Mouse (Mus musculus) left cerebral cortex, postnatal 36 days (tissue): ENCODE measurements around the gene Snx30. TPM values are rescaled to one million over a fixed set of nuclear protein-coding genes. Genes with fewer than 3 reads are reported as not detected.

ENCODE experiments used
- DNase-seq, 2 experiments: peaks; one replicate each; pipeline ENCODE4 v3.0.0; 2021 to 2022; ENCODE audit warnings: low spot score in 2 of 2, mixed read lengths in 1 of 2
- intact Hi-C: fragments of 180-260 bp; cut with DNase I; formaldehyde crosslinking; loops from one replicate; pipeline ENCODE4 v1.15.1; 2025
- total RNA-seq, 2 experiments: library from RNA; stranded (reverse); gene quantifications; 2 replicates each; pipeline ENCODE4 v1.2.3; 2021

The Snx30 gene
- total RNA-seq, 2 experiments from 2014 or later, result 31.8 to 33.8 TPM

DNA sequence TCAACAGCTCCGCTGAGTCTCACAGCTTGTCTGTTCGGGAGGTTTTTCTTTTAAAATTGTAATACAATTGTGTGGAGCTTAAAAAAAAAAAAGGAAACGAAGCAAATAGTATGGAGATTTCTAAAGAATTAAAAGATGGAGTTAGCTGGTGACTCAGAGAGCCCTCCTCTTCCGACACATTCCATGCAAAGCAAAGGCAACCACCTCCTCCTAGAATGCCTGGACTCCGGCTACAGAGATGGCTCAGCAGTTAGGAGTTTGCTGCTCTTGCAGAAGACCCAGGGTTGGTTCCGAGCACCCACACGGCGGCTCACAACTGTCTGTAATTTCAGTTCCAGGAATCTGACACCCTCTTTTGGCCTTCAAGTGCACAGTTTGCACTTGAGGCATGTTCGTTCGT lies 12.9 kb downstream of the Snx30 start:
- intact Hi-C loops, result no loop called here
- DNase-seq, result peak in 1 of 2 experiments; percentile 18

DNA sequence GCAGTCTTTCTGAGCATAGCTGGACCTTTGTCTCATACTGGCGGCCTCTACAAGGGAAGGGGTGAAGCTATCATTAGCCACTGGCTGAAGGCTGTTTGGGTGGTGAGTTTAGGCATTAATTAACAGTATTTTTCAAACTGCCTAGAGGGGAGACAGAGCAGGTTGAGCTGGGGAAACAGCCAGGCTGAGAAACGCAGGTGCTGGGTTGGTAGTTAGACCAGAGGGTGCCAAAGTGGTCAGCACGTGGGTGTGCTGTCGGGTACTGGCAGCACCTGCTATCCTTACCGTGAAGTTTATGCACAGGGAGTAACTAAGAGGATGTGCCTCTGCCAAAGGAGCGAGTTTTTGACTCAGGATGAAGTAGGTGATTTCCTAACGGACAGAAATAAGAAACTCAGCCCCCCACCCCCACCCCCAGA lies 13.4 kb downstream of the Snx30 start:
- DNase-seq, result no peak
- intact Hi-C loops, result no loop called here

DNA sequence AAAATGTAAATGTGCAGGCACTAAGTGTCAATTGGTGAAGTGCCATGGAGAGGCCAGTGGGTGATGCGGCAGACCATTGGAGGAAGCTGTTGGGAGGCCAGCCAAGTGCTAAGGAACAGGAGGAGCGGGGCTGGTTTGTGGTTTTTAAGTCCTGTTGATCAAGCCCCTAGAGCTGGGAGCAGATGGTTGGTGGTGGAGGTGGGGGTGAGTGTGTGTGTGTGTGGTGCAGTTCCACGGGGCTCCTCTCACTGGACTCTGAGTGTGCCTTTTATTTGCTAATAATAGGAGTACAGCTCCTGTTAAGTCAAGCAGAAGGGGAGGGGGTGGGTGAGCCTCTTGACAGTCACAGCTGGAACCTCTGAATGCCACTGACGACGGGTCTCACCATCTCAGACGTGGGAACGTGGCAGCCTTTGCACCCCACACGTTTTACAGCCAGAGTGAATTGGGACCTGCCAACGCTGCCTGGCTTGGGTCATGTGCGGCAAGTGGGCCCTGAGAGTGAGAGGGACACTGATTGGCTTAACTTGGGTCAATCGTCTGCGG lies 13.9 kb downstream of the Snx30 start:
- intact Hi-C loops, result no loop called here
- no peak for DNase-seq

DNA sequence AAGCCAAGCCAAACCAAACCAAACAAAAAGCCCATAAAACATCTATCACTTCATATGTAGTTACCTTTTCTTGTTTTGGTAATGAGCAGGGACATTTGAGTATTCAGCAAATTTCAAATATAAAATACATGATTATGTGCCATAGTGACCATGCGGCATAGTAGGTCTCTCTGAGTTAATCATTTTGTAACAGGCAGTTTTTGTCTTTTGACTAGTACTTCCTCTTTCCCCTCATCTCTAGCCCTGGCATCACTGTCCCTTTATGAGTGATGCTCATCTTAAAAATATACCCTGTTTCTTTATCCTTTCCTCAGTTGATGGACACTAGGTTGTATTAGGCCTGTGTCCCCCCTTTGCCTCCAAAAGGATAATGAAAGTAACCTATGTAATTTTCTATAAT lies 15.9 kb downstream of the Snx30 start:
- no peak for DNase-seq
- intact Hi-C loops, result no loop called here

DNA sequence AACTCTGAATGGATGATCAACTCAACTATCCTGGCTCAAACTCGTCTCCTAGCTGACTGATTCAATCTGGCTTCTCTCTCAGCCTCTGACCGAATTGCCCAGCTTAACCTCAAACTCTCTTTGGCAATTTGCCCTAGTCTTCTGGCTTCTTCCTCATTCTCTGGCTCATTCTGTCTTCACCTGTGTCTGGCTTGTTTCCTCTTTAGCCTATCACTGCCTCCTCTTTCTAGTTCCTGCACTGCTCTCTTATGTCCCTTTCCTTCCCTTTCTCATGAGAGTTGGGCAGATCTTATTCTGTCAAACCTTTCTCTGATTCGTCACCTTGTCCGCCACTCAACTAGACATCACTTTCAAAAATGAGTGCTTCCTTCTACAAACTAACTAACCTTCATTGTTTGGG lies 16.5 kb downstream of the Snx30 start:
- DNase-seq, result no peak
- intact Hi-C loops, result no loop called here

DNA sequence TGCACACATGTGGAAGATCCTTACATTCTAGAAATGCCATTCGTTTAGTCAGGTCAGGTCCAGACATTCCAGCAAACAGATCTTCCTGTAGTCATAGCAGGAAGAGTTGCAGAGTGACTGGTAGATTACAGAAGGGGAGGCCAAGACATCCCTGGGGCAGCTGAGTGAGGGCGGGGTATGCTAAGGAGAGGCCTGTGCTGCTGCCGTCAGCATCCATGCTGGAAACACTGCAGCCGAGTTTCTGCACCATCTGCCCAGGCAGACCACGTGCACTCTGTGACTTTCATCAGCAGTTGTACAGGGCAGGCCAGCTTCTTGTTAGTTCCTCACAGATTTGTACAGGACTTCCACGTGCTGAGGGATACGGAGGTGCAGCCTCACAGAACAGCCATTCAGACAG lies 17.8 kb downstream of the Snx30 start:
- intact Hi-C loops, result no loop called here
- DNase-seq, result peak; percentile 54 to 63

DNA sequence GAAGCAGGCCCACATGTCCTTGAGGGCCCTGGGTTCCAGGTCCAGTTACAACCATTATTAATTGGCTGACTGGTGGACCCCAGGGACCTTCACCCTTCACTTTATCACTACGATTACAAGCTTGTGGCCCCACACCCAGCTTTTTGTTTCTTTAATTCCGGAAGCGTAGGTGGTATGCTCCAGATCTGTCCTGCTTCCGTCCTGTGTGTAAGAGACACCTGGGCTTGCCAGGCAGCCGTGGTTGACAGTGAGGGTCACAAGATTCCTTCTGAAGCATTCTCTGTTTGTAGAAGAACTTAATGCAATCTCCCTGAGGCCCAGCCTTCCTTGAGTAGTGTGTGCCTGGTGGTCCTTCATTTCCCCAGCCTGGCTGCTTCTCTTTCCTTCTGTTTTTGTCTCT lies 19.2 kb downstream of the Snx30 start:
- intact Hi-C loops, result no loop called here

DNA sequence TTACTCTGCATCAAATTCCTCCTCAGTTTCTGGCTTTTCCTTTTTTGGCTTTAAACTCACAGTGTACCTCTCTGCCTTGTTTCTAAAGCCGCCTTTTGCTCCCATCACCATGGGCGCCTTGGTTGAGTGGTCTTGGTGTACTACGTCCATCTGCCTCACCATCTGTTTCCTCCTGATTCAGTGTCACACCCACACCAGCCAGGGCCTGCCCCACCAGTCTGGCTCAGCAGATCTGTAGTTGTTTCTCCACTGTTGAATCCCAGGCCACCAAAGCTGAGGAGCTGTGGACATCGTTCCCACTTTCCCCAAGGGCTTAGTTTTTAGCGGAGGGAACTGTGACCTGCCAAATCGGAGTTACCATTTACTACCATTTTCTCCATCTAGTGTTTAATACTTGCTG lies 20.0 kb downstream of the Snx30 start:
- intact Hi-C loops, result no loop called here

More for the DNA sequence above, 19.2 kb downstream of the Snx30 start:
- no peak for DNase-seq

DNA sequence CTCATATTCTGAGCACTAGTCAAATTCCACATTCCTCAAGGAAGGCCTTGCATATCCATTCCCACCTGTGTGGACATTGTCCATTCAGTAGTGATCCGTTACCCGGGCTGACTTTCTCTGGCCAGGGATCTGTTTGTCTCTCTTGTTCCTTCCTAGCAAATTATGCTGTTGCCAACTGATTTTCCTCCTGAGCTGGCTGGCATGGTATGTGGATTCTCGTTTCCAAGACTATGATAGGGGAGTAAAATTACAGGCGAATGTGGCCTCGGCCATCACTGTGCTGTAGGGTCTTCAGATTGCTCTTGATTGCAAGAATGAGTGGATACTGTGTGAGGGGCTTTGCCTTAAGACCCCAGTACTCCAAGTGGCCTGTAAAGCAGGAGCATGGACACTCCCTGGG lies 20.7 kb downstream of the Snx30 start:
- intact Hi-C loops, result no loop called here
- no peak for DNase-seq

More for the DNA sequence above, 20.0 kb downstream of the Snx30 start:
- peak in 1 of 2 experiments; percentile 55 for DNase-seq

DNA sequence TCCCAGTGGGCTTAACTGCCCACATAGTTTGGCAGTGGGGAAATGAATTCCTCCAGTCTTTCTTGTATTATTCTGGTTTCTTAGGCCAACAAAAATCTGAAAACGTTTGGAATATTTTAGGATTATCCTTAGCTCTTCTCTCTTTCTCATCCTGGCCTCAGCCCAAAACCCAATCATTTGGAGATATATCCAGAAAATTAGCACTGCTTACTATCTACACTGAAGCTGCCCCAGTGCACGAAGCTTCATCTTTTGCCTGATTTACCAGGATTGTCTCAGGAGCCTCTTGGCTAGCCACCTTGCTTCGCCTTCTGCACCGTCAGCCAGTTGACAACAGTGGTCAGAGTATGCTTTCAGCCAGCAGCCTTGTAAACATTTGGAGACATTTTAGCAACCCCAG lies 23.4 kb downstream of the Snx30 start:
- intact Hi-C loops, result no loop called here
- DNase-seq, result peak in 1 of 2 experiments; percentile 15

DNA sequence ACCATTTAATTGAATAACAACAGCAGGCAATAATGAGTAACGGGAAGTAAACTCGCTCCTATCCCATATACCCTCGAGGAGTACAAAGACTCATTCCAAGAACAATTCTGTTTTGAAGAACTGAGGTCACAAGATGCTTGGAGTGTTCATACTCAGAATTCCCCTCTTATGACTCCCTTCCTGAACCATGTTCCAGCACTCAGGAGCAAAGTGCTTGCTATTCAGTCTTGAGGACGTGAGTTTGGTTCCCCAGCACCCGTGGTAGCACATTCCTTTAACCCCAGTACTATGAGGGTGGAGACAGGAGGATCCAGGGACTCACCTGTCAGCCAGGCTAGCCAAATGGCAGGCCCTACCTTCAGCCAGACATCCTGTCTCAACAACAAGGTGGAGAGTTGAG lies 25.4 kb downstream of the Snx30 start:
- no peak for DNase-seq
- intact Hi-C loops, result no loop called here

DNA sequence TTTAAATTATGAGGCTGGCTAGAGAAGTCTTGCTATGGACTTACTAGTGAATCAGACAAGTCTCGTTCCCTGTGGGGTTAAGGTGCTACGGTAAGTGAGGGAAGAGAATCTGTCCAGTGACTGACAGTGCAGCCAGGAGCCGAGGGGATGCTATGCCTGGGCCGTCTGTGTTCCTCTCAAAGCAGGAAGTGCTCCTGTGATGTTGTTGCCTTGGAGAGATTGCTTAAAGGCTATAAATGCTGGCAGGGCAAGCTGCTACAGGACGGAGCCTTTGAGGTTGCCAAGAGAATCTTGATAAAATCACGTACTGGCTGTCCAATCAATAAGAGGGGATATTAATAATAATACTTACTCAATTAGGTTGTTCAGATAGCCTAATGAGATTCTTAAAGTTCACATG lies 27.2 kb downstream of the Snx30 start:
- intact Hi-C loops, result no loop called here
- no peak for DNase-seq

DNA sequence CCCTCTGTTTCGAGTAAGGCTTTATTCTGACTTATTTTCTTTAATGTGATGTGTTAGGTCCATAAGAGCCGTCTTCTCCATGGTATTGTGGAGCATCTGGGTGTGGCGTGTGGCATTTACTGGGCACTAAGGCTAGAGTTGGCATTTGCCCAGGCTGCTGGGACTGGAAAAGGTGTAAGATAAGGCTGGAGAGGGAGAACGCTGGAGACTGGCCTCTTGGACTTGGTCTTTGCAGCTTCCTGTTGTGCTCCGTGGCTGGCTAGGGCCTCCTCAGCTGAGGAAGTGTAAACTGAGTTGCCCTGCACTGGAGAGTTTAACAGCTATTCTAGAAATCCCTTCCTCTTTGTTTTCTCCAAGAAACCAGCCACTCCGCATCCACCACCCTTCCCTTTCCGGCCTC lies 32.0 kb downstream of the Snx30 start:
- intact Hi-C loops, result no loop called here
- DNase-seq, result no peak

DNA sequence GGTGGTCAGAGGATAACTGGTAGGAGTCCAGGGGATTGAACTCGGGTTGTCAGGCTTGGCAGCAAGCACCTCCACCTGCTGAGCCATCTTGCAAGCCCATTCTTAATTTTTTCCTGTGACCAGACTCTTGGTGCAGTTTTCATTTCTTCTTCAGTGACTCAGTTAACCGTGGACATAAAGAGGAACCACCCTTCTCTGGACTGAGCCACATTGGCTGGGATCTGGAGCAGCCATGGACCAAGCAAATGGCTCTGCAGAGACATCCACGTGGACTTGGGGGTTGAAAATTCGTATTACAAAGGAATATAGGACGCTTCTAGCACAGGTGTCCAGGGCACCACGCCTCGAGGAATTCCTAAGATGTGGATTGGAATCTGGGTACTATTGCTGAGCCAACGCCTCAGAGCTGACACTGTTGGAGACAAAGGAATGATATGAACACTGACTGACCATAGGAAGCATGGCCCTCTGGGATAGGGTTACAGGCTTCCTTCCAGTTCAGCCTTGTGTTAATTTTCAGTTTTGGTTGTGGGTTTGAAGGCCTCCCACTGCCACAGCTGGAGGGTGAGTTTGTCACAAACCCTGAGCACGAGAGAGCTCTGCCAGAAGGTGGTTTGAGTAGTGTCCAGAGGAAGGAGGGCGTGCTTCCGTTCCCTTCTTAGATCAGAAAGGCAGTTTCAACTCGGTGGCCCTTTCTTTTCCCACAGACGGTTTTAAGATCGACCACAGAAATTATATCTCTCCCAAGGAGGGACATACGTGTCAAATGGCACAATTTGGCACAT lies 39.0 kb downstream of the Snx30 start:
- no peak for DNase-seq
- intact Hi-C loops, result no loop called here

DNA sequence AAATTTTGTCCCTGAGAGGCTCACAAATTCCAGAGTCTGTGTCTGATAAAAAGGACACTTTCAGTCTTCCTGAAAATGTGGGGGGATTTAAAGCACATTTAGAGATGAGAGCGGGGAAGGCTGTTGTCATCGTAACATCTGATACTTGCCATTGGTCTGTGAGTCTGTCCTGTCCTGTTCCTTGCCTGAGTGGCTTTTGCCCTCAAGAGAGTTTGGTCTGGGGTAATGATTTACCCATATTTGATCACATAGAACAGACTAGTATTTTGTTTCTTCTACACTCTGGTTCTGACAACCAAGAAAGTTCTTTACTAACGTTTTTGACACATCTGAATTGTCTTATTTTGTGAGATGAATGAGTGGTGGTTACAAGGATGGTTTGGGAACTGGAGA lies 39.6 kb downstream of the Snx30 start:
- DNase-seq, result no peak
- intact Hi-C loops, result no loop called here

DNA sequence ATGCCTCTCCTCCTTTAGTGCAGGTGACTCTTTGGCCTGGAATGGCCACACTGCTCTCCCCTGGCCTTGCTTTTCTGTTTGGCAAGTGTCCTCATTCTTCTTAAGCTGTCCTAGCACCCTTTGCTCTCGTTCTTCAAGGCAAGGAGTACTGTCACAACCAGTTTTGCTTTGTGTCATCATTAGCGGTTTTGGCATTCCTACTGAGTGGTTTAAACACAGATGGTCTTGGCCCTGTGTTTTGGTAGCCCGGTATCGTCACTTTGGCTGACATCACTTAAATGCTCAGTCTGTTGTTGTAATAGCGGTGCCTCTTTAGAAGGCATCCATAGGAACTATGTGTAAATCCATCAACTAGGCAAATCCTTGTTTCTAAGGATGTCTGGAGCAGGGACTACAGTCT lies 41.8 kb downstream of the Snx30 start:
- intact Hi-C loops, result no loop called here

DNA sequence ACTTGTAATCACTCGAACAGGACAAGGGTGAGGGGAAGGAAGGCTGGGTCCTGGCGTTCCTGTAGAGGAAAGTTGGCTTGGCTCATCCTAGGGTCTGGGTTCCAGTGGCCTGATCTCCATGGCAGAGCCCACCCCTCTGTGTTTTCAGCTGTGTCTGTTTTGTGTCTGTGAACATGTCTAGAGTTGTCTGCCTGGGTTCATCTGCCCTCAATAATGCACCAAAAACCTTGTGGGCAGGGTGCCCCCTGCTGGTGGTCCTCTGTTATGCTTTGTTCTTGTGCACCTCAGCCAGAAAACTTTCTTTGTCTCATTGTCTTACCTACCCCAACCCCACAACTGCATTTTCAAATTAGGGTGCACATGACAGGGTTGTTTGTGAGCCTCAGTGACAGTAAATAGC lies 44.5 kb downstream of the Snx30 start:
- DNase-seq, result peak; percentile 49 to 74
- intact Hi-C loops, result loop anchor here (2.0 to 5.0 kb wide), 2 partner anchors 43 to 63 kb away; partner anchors contain the start of gene Snx30

More for the DNA sequence above, 41.8 kb downstream of the Snx30 start:
- DNase-seq, result no peak

DNA sequence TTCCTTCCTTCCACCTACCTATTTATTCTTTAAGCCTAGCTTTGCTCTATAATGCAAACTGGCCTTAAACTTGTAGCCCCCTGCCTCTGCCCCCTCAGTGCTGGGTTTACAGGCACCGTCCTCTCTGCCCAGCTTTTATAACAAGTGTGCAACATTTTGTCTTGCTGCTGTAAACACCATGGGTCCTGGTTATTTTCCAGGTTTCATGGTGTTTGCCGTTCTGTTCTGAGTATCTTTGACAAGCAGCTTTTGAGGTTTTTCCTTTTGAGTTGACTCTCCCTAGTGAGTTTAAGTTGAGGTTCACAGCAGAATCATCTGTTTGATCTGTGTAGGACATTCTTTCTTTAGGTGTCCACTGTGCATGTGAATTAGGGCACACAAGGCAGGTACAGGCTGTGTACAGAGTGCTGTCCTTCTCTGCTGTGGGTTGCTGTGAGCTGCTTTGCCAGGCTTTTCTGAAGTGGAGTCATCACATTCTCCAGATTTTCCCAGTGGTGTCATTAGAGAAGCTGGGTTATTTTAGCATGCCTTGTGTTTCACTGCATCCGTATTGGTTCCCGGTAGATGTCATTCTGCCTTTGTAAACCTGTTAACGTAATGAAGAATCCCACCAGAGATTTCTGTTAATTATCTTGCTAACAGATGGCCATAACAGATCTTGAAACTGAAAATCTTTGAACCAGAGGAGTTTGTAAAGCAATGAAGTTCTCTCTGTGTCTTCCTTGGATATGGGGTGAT lies 45.4 kb downstream of the Snx30 start:
- no peak for DNase-seq
- intact Hi-C loops, result loop anchor here (2.0 to 5.0 kb wide), 2 partner anchors 44 to 64 kb away; partner anchors contain the start of gene Snx30

DNA sequence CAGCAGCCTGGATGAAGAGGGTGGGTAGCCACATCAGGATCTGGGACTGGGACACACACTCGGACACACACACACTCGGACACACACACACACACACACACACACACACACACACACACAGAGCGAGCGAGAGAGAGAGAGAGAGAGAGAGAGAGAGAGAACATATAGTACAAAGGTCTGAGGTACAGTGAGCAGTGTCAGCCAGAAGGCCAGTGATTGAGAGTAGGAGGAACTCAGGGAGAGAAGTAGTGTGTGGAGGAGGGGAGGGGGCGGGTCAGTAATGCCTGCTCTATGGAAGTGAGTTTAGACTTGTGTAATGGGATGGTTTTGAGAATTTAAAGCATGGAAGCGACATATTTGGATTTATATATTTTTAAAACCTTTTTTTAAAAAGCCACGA lies 47.5 kb downstream of the Snx30 start:
- DNase-seq, result no peak
- intact Hi-C loops, result loop anchor here (5.0 kb wide), 1 partner anchor 46 kb away; the partner anchor contains the start of gene Snx30

DNA sequence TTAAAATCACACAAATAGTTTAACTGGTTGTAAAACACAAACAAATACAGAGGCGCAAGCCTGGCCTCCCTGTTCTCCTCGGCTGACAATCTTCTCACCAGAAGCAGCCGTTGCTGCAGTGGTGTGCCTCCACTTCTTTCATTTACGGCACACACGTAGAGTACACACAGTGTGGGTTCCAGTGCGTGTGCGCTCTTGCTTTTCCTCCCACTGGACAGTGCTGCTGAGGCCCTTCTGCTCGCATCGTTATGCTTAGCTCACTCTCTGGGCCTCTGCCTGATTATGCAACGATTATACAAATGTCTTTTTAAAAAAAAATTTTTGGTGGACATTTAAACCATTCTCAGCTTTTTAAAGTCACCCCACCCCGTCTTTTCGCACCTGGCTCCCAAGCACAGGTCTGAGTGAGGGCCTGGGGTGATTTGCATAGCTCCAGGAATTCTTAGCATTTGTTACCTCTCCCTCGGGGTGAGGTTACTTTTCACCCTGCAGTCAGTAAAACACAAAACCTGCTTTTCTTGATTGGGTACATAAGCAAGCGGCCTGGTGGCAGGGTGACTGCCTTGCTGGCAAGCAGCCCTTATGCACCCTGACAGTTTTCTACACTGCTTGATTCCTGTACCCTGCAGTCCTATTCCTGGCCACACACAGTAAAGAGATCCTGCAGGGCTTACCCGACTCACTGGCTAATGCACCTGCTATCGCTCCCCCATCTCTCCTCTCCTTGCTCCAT lies 54.2 kb downstream of the Snx30 start:
- intact Hi-C loops, result no loop called here

More for the DNA sequence above, 54.2 kb downstream of the Snx30 start:
- no peak for DNase-seq
